Mouse (Mus musculus) heart, adult 2 months (tissue): ENCODE results near the gene Apol8.
"Not testable (repeated sequence)": the region's sequence is repeated elsewhere in the genome, so short reads cannot be mapped to it uniquely, and the experiment has no call there.

Experiments
- CTCF ChIP-seq: fragments of 200-600 bp; IDR thresholded peaks from 2 replicates; pipeline ENCODE4 v1.8.1; 2022; ENCODE audit warnings: antibody characterized with exemption, mild to moderate bottlenecking, moderate library complexity
- EP300 ChIP-seq: fragments of 200-500 bp; IDR thresholded peaks from 2 replicates; pipeline ENCODE4 v1.6.1; 2011; ENCODE audit warnings: low read depth, low read length, control low read depth; ENCODE audit not compliant: insufficient read depth
- POLR2A ChIP-seq: fragments of 200-500 bp; IDR thresholded peaks from 2 replicates; pipeline ENCODE4 v1.6.1; 2011; ENCODE audit warnings: mild to moderate bottlenecking, low read depth, low read length, control low read depth; ENCODE audit not compliant: insufficient read depth

DNA sequence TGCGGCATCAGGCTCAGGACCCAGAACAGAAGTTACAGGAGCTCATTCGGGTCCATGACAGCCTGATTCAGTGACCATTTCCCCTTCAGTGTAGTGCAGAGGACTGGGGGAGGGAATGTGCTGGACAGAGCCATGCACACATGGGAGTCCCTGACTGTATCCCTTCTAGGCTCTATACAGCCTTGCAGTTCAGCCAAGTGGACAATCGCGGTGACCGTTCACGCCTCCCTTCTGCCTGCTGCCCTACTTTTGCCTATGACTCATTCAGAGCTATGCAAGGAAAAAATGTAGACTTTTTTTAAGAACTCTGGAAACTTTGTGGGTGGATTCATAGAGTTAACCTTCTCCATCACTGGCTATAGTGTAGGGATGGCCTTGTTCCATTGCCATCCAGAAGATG is 38.6 kb downstream of the Apol8 start:
- not testable (repeated sequence) for TF ChIP-seq POLR2A, CTCF, EP300
